Mouse (Mus musculus) hindbrain, embryonic 13.5 days (tissue): ENCODE measurements around the gene Klhl35. TPM values are rescaled to one million over a fixed set of nuclear protein-coding genes. Genes with fewer than 3 reads are reported as not detected.

Source experiments
- ATAC-seq: fragments of 200-750 bp; cut with Nextera tagmentation; 2 replicates; pipeline ENCODE4 v1.8.0; 2017; ENCODE audit warnings: moderate TSS enrichment; ENCODE audit not compliant: low FRiP score
- H3K27ac ChIP-seq: fragments of 300-500 bp; sonication (generic); 2 replicates; pipeline ENCODE4 v1.5.1; 2015; ENCODE audit warnings: inconsistent platforms, mild to moderate bottlenecking, moderate library complexity
- H3K27me3 ChIP-seq: fragments of 300-500 bp; sonication (generic); 2 replicates; pipeline ENCODE4 v1.6.1; 2015; ENCODE audit warnings: mild to moderate bottlenecking, inconsistent platforms
- H3K36me3 ChIP-seq: fragments of 300-500 bp; sonication (generic); 2 replicates; pipeline ENCODE4 v1.6.1; 2015; ENCODE audit warnings: mild to moderate bottlenecking, inconsistent platforms
- H3K4me1 ChIP-seq: fragments of 300-500 bp; sonication (generic); replicated peaks from 2 replicates; pipeline ENCODE4 v1.6.1; 2015; ENCODE audit warnings: inconsistent platforms
- H3K4me2 ChIP-seq: fragments of 300-500 bp; sonication (generic); 2 replicates; pipeline ENCODE4 v1.6.1; 2015; ENCODE audit warnings: inconsistent platforms, mild to moderate bottlenecking, moderate library complexity
- H3K4me3 ChIP-seq: fragments of 300-500 bp; sonication (generic); 2 replicates; pipeline ENCODE4 v1.5.1; 2015; ENCODE audit warnings: mild to moderate bottlenecking, inconsistent platforms
- H3K9ac ChIP-seq: fragments of 300-500 bp; sonication (generic); 2 replicates; pipeline ENCODE4 v1.6.1; 2015; ENCODE audit warnings: mild to moderate bottlenecking, inconsistent platforms
- H3K9me3 ChIP-seq: fragments of 300-500 bp; sonication (generic); 2 replicates; pipeline ENCODE4 v1.6.1; 2016; ENCODE audit warnings: inconsistent platforms
- whole genome bisulfite sequencing: fragments of 180-500 bp; shearing (Covaris S2); methylation state at CpG from one replicate; pipeline ENCODE4 v1.1.7; 2015; 5-methylcytosine and 5-hydroxymethylcytosine counted together
- polyA plus RNA-seq: library from polyadenylated mRNA; unstranded; fragments of >200 nt; fragmentation: Nextera tagmentation; extraction: Ambion mirVana; gene quantifications from 2 replicates; pipeline ENCODE4 v1.2.1, GENCODE M21; 2015

Klhl35 gene
- polyA plus RNA-seq, 1 experiment from 2014 or later, result 12.2 TPM

DNA sequence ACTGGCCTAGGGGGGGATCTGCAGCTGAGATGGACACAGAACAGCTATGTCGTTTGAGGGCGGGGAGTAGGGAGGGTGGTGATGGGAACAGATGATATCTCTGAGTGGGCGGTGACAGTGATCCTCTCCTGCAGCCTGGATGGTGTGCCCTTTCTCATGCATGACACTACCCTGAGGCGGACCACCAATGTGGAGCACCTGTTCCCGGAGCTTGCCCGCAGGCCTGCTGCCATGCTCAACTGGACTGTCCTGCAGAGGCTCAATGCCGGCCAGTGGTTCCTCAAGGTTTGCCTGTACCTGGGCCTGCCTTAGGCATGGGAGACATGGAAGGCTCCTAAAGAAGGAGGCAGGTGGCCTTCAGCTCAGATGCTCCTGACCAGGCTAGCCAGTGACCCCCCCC lies 12.9 kb upstream of the Klhl35 start:
- H3K4me1 ChIP-seq, result peaks cover 30% of the 10 kb centered on the region
- H3K9me3 ChIP-seq, result no peaks in the 10 kb centered on the region
- H3K36me3 ChIP-seq, result peaks cover 45% of the 10 kb centered on the region
- H3K27ac ChIP-seq, result no peak overlapping the region
- WGBS, result 85% methylated on average over 7 of the region's 7 CpGs
- ATAC-seq, result no peak
- H3K27me3 ChIP-seq, result no peaks in the 10 kb centered on the region
- no peak overlapping the region for H3K4me2 ChIP-seq
- 0 out of 2 replicates have a peak overlapping the region, but pooled peaks have one; percentile 20 for H3K9ac ChIP-seq
- H3K4me3 ChIP-seq, result no peak overlapping the region

GRCm38 (mm10) chr7:99454044-99454443 lies 11.8 kb upstream of the Klhl35 start:
- Histone ChIP-seq H3K27me3 (no peaks in the 10 kb centered on the region), H3K9me3 (no peaks in the 10 kb centered on the region), H3K4me1 (peaks cover 19% of the 10 kb centered on the region), H3K4me2 (no peak overlapping the region), H3K27ac (no peak overlapping the region), H3K9ac (no peak overlapping the region), H3K4me3 (no peak overlapping the region), H3K36me3 (peaks cover 54% of the 10 kb centered on the region)
- 70% methylated on average over 4 of the region's 4 CpGs for WGBS
- ATAC-seq, result no peak

DNA sequence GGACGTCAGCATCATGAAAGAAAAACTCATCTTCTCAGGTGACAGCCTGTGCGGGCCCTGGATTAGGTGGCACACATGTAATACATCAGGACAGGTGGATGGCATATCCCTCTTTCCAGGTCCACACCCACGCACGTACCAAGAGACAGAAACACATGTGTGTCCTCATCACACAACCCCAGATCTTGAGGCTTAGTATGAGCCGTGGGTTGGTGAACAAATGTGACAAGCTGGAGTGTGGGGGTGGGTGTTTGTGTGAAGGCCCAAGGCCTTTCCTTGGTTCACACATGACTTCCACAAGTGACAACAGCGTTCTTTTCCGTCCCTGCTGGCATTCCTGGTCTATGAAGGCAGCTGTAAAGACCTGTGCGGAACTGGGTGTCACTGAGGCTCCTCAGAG lies 7.0 kb upstream of the Klhl35 start:
- Histone ChIP-seq H3K4me2 (no peak overlapping the region), H3K27ac (no peak overlapping the region), H3K9me3 (no peaks in the 10 kb centered on the region), H3K36me3 (peaks cover 82% of the 10 kb centered on the region), H3K4me3 (no peak overlapping the region), H3K4me1 (no peaks in the 10 kb centered on the region; the same call in 1 of the 2 replicates), H3K9ac (no peak overlapping the region; the same call in 1 of the 2 replicates), H3K27me3 (no peaks in the 10 kb centered on the region)
- ATAC-seq, result no peak
- WGBS, result 96% methylated on average over 8 of the region's 8 CpGs

GRCm38 (mm10) chr7:99459888-99460652 lies 5.7 kb upstream of the Klhl35 start:
- Histone ChIP-seq H3K4me3 (no peak overlapping the region), H3K36me3 (peaks cover 71% of the 10 kb centered on the region), H3K4me2 (no peak overlapping the region), H3K9ac (no peak overlapping the region; the same call in 1 of the 2 replicates), H3K27ac (no peak overlapping the region), H3K4me1 (peaks cover 4% of the 10 kb centered on the region), H3K27me3 (no peaks in the 10 kb centered on the region), H3K9me3 (no peaks in the 10 kb centered on the region)
- 93% methylated on average over 15 of the region's 15 CpGs for WGBS
- ATAC-seq, result no peak

- 89% methylated on average over 2 of the region's 2 CpGs for WGBS
- Histone ChIP-seq H3K9ac (no peak overlapping the region), H3K4me2 (no peak overlapping the region), H3K27ac (no peak overlapping the region), H3K4me1 (peaks cover 35% of the 10 kb centered on the region), H3K9me3 (no peaks in the 10 kb centered on the region), H3K4me3 (no peak overlapping the region), H3K27me3 (no peaks in the 10 kb centered on the region), H3K36me3 (peaks cover 47% of the 10 kb centered on the region)
- ATAC-seq, result no peak
Measured at GRCm38 (mm10) chr7:99463120-99463519, 2.7 kb upstream of the Klhl35 start.

- H3K27ac ChIP-seq, result peak overlapping the region; percentile 94
- H3K4me3 ChIP-seq, result peak overlapping the region; percentile 53
- no peaks in the 10 kb centered on the region for H3K27me3 ChIP-seq
- peaks cover 56% of the 10 kb centered on the region for H3K4me1 ChIP-seq
- H3K9ac ChIP-seq, result peak overlapping the region; percentile 83
- 21% methylated on average over 11 of the region's 11 CpGs for WGBS
- H3K9me3 ChIP-seq, result no peaks in the 10 kb centered on the region
- H3K4me2 ChIP-seq, result peak overlapping the region; percentile 72
- peaks cover 17% of the 10 kb centered on the region for H3K36me3 ChIP-seq
- ATAC-seq, result no peak
Measured at GRCm38 (mm10) chr7:99467916-99468282, 2.1 kb downstream of the Klhl35 start.

DNA sequence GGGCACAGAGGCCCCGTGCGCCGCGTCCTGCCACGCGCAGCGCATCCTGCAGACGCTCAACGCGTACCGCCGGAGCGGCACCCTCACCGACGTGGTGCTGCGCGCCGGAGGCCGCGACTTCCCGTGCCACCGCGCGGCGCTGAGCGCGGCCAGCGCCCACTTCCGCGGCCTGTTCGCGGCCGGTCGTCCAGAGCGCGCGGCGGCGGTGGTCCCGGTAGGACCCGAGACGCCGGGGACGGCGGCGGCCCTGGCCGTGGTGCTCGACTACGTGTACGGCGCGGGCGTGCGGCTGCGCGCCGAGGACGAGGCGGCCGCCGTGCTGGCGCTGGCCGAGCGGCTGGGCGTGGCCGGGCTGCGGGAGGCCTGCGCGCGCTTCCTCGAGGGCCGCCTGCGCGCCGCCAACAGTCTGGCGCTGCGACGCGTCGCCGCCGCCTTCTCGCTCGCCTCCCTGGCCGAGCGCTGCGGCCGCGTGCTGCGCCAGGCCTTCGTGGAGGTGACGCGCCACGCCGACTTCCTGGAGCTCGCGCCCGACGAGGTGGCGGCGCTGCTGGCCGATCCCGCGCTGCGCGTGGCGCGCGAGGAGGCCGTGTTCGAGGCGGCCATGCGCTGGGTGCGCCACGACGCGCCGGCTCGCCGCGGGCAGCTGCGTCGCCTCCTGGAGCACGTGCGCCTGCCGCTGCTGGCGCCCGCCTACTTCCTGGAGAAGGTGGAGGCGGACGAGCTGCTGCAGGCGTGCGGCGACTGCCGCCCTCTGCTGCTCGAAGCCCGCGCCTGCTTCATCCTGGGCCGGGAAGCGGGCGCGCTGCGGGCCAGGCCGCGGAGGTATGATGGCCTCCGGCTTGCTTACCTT lies 2.7 kb downstream of the Klhl35 start:
- H3K27me3 ChIP-seq, result no peaks in the 10 kb centered on the region
- H3K9me3 ChIP-seq, result no peaks in the 10 kb centered on the region
- H3K4me2 ChIP-seq, result peak overlapping the region; percentile 72
- peaks cover 56% of the 10 kb centered on the region for H3K4me1 ChIP-seq
- ATAC-seq, result peak; percentile 75
- H3K36me3 ChIP-seq, result peaks cover 23% of the 10 kb centered on the region
- 2% methylated on average over 92 of the region's 145 CpGs for WGBS
- H3K27ac ChIP-seq, result peak overlapping the region; percentile 94
- peak overlapping the region; percentile 53 for H3K4me3 ChIP-seq
- H3K9ac ChIP-seq, result peak overlapping the region; percentile 83

DNA sequence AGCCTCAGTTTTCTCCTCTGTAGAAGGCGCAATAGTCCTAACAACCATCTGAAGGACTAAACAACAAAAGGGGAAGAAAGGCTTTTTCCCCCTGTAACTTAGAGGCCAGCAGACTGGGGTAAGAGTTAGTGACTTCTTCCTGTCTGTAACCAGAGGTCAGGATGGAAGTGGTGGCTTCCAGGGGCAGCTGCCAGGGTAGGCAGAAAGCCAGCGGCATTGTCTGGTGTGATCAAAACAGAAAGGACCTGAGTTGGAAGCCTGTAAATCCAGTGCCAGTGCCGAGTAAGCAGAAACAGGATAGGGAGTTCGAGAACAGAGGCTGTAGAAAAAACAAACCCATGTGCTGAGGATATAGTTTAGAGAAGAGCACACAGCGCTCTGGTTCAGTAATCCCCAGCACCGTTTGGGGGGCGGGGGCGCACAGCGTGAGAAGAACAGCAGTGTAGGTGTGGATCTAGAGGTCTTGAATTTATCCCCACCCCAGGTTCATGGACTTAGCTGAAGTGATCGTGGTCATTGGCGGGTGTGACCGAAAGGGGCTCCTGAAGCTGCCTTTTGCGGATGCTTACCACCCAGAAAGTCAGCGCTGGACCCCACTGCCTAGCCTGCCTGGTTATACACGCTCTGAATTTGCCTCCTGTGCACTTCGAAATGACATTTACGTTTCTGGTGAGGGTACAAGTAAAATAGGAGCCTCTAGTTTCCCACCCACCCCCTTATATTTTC lies 4.0 kb downstream of the Klhl35 start:
- WGBS, result 85% methylated on average over 17 of the region's 17 CpGs
- H3K9me3 ChIP-seq, result no peaks in the 10 kb centered on the region
- no peak overlapping the region; the same call in 1 of the 2 replicates for H3K4me3 ChIP-seq
- H3K27ac ChIP-seq, result peak overlapping the region; percentile 94
- H3K27me3 ChIP-seq, result no peaks in the 10 kb centered on the region
- H3K4me1 ChIP-seq, result peaks cover 67% of the 10 kb centered on the region
- peak overlapping the region; percentile 83 for H3K9ac ChIP-seq
- ATAC-seq, result no peak
- peaks cover 34% of the 10 kb centered on the region for H3K36me3 ChIP-seq
- H3K4me2 ChIP-seq, result peak overlapping the region; percentile 72; the same call in 1 of the 2 replicates

DNA sequence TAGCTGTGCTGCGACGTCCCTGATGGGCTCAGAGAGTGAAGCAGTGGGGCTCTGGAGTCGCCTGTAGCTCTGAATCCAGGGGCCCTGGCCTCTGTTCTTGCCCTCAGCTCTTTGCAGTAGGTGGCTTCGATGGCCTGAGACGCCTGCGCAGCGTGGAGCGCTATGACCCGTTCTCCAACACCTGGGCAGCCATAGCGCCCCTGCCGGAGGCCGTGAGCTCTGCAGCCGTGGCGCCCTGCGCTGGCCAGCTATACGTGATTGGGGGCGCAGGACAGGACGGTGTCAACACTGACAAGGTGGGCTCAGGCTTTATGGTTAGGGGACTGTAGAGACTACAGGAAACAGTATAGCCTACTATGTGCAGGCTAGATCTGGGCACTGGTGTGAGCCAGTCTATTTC lies 5.8 kb downstream of the Klhl35 start:
- Histone ChIP-seq H3K9ac (no peak overlapping the region), H3K27me3 (no peaks in the 10 kb centered on the region), H3K4me3 (no peak overlapping the region), H3K9me3 (no peaks in the 10 kb centered on the region), H3K36me3 (peaks cover 37% of the 10 kb centered on the region), H3K27ac (no peak overlapping the region), H3K4me1 (peaks cover 59% of the 10 kb centered on the region), H3K4me2 (no peak overlapping the region)
- 59% methylated on average over 18 of the region's 18 CpGs for WGBS
- ATAC-seq, result no peak

GRCm38 (mm10) chr7:99473638-99474407 lies 8.0 kb downstream of the Klhl35 start:
- no peaks in the 10 kb centered on the region for H3K27me3 ChIP-seq
- H3K4me1 ChIP-seq, result peaks cover 43% of the 10 kb centered on the region
- peak overlapping the region; percentile 8; the same call in 1 of the 2 replicates for H3K9ac ChIP-seq
- H3K36me3 ChIP-seq, result peaks cover 59% of the 10 kb centered on the region
- H3K4me3 ChIP-seq, result no peak overlapping the region
- no peak for ATAC-seq
- 81% methylated on average over 14 of the region's 14 CpGs for WGBS
- peak overlapping the region; percentile 87 for H3K27ac ChIP-seq
- H3K9me3 ChIP-seq, result no peaks in the 10 kb centered on the region
- H3K4me2 ChIP-seq, result no peak overlapping the region

- Histone ChIP-seq H3K4me2 (no peak overlapping the region), H3K27ac (peak overlapping the region; percentile 87), H3K9ac (peak overlapping the region; percentile 43), H3K9me3 (no peaks in the 10 kb centered on the region), H3K4me3 (no peak overlapping the region), H3K4me1 (peaks cover 43% of the 10 kb centered on the region), H3K36me3 (peaks cover 71% of the 10 kb centered on the region), H3K27me3 (no peaks in the 10 kb centered on the region)
- WGBS, result 30% methylated on average over 12 of the region's 12 CpGs
- peak; percentile 62 for ATAC-seq
Measured at GRCm38 (mm10) chr7:99474836-99475561, 9.2 kb downstream of the Klhl35 start.
